Mouse (Mus musculus) CD8-positive naive resting alpha-beta T cell, adult 2 months (primary cell): ENCODE measurements around the gene Rasa3.
A peak's percentile ranks its signal among the peaks of the same experiment; 100 is the strongest.

Experiments used
- DNase-seq, 2 experiments: peaks; one replicate each; pipeline ENCODE4 v3.0.0; 2022; ENCODE audit warnings: low read depth in 2 of 2, low spot score in 2 of 2

Rasa3 gene

DNA sequence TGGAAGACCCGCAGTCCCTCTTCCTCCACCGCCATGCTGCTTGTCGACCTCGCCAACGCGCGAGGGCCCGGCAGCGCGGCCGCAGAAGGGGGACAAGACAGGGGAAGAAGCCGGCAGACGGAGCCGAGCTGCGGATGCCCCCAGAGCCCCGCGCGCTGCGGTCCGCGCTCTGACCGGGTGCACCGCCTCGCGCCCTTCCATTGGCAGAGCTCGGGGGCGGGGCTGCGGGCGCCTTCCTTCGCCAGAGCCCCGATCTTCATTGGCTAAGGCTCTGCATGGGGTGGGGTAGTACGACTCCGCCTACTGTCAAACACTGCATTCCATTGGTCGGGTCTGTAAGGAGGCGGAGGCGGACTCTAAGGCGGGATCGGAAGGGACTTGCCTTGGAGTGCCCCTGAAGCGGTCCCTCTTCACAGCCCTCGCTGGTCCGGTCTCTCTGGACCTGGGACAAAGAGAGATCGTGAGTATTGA is at the start of gene Rasa3:
Gene Rasa3 (minus strand): TSS at position 191 of the 471 bp plus-strand sequence.
- DNase-seq, result peak; percentile 91 to 93

DNA sequence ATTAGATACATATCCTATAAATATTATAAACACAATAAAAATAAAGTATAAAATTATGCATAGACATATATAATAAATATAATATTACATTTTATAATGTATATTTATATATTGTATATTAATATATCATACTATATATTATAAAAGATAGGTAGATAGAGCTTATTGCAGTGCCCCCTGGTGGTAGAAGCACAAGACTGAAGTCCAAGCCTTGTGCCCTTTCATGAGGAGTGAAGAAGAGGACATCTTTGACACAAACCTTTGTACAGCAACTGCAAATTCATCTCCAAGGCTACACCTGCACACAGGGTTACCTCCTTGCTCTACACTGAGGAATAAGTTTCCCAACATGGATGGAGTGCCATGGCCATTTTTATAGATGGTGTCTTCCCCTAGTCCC is 48.3 kb upstream of the Rasa3 start:
- DNase-seq, result peak; percentile 47 to 60

DNA sequence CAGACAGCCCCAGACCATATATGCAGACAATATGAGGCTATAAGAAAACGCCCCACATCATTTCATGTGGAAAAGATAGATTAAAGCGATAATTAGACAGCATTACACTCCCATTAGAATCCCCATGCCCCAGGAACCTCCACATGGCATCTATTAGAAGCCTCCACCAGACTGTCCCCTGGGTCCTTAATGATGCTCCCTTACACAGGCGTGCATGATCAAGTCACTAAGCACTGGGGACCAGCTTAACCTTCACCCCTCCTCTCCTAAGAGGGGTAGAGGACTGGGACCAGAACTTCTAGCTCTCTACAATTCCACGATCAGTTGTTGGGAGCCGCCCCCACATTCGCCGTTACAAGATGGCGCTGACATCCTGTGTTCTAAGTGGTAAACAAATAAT is 41.6 kb upstream of the Rasa3 start:
- no peak for DNase-seq

DNA sequence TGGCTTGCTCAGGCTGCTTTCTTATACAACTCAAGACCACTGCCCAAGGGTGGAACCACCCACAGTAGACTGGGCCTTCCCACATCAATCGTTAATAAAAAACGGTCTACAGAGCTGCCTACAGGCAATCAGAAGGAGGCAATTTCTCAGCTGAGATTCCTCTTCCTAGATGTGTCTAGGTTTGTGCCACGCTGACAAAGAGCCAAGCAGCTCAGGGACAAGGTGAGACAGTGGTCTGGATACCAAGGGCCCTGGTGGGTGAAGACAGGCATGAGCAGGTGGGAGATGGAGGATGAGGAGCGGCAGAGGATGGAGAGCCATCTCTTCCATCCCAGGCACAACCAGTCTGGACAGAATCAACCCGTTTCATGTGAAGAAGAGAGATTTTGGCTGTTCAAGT is 31.1 kb upstream of the Rasa3 start:
- no peak for DNase-seq

- no peak for DNase-seq
Measured at GRCm38 (mm10) chr8:13706918-13707317, 29.5 kb upstream of the Rasa3 start.

DNA sequence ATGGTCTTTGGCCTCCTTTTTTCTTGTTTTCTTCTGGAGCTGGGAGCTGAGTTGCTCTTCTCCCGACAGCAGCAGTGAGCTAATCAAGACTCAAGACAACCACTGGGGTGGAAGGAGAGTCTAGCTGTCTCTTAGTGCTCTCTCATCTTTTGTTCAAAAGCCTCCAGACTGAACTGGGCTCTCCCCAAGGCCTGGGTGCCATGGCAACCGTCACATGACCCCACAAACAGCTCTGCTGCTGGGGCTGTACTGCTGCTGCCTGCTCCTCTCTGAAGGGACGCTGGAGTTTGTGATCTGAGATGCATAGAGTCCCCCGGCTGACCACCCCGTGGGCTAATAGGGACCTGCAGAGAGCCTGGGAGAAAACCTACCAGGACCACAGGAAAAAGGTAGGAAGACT is 28.3 kb upstream of the Rasa3 start, which contains the start of gene Cfap97d2:
Gene Cfap97d2 (plus strand): TSS at position 222 of the 400 bp plus-strand sequence.
- DNase-seq, result peak; percentile 54 to 69

DNA sequence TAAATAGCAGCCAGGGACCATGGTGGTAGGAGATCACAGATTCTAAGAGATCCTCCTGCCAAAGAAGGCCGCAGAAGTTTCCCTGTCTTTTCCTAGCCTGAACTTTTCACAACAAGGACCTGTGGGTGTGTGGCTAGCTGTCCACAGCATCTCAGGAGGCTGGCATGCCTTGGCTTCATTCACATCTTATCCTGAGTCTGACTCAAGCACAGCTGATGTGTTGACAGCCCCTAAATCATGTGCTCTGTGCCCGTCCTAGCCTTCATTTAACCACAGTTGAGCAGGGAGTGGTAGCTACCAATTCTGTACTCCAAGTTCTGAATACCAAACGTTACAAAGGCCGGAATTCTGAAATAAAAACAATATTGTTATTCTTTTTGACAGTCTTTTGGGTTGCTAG is 26.9 kb upstream of the Rasa3 start:
- DNase-seq, result no peak

GRCm38 (mm10) chr8:13703756-13704155 is 26.4 kb upstream of the Rasa3 start:
- DNase-seq, result no peak

DNA sequence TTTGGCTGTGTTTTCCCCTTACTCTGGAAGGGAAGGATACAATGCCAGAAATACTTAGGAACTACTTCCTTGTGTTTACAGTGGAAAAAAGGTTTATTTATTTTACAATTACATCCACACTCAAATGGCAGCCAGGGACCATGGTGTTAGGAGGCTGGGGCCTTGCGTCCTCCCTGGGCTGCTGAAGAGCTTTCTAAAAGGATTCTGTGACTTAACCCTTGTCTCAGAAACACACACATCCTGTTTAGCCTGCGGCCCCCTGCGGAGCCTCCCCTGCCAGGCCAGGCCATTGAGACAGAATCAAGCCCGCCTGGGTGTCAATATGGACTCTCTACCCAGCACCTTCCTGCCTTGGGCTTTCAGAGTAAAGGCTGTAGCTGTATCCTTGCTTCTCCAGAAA is 25.4 kb upstream of the Rasa3 start:
- no peak for DNase-seq

DNA sequence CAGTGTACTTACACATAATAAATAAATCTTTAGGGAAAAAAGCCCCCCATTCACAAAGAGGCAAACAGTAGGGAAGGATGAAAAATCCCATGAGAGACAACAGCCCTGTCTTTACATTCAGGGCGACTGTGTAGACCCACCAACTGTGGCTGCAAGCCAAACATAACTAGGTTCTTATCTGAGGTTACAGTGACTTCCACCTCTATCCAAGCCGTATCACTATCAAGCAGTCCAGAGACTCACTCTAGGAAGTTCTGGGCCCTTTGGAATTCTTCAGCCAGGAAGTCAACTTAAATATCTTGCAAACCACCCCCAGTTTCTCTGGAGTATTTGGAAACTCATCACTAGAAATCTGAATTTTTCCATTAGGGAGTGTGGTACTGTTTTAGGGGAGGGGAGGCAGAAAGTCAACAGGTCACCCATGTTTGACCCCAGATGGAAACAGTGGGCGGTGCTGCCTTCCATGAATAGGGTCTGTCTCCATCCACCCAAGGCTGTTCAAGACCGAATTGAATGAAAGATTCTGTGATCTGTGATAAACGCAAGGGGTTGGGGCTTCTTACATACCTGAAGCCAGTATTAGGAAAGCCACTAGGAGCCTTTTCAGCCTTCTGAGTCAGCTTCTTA is 22.0 kb upstream of the Rasa3 start:
- no peak for DNase-seq

DNA sequence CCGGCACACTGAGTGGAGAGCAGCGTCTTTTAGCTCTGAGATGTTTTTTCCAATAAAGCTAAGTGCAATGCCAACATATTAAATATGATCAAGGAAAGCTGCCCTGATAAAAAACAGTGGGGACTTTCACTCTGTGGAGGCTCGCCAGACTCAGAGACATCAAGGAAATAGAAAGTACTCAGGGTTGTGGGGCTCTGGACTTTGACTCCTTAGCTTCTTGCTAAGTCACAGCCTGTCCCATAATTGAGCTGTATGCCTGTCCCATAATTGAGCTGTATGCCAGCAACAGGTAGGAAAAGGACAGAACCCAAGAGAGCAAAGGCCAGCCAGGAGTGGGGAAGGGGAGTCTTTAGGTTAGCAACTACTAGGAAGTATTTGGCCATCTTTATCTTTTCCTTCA is 20.9 kb upstream of the Rasa3 start:
- DNase-seq, result no peak

DNA sequence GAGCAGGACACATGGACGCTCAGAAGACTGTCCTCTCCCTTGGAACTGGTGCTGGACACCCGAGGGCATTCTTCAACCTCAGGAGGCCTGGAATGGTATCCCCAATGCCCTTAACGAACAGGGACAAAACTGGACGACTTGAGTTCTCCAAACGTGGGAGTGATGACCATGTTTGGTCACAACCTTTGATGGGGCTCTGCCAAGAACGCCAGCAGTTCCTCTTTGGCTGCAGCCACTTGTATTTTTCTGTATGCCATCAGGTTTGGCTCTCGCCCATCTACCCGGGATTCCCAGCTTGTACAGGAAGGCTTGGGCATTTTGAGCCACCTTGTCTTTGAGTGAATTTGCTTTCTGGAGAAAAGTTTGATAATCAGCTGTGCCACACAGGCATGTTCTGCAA is 20.3 kb upstream of the Rasa3 start:
- DNase-seq, result no peak

- DNase-seq, result no peak
Measured at GRCm38 (mm10) chr8:13697196-13697595, 19.8 kb upstream of the Rasa3 start.

GRCm38 (mm10) chr8:13696157-13696556 is 18.8 kb upstream of the Rasa3 start:
- no peak for DNase-seq

GRCm38 (mm10) chr8:13695203-13695867 is 17.9 kb upstream of the Rasa3 start:
- DNase-seq, result no peak

DNA sequence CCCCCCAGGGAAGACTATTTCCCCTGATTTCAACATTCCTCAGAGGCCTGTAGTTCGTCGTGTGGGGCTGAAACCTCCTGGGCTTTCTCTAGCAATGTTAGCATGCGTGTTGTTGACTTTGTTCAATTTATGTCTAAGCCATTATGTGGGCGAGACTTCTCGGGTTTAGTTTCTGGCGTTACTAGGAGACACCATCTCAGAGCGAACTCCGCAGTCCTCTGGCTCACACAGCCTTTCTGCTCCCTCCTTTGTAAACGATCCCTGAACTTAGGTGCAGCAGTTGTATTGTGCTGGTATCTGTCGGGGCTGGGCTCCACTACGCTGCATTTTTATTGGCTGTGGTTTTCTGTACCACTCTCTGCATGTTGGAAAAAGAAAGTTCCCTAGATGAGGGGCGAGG is 17.3 kb upstream of the Rasa3 start:
- no peak for DNase-seq

DNA sequence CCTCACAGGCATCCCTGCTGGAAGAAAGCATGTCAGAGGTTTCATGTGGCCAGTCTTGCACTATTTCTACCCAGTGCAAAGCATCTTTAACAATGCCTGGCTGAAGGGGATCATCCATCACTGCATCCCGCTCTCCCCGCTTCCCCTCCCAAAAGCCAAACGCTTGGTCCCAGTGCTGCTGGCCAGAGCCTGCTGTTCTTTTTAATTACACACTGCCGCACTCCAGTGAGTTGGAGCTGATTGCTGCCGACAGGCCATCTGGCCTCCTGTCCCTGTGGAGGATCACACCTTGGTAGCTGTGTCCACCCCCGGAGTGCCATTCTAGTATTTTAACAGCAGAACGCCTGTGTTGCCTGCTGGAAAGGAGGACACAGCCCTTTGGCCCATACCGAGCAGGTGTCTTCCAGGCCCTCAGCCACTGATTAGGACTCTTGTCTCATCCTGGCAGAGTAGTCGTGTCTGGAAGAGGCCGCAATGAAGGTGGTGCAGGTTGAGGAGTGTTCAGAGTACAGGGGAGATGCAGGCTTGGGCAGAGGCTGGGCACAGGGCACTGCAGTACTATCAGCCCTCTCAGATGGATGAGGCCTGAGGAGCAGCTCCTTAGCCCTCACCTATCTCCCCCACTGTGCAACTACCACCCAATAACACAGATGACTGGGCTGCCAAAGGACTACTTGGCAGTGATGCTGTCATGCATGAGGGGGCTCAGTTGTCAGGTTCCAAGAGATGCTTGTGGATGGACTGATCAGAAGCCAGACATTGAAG is 15.1 kb upstream of the Rasa3 start:
- DNase-seq, result no peak

GRCm38 (mm10) chr8:13689331-13689730 is 11.9 kb upstream of the Rasa3 start:
- no peak for DNase-seq

GRCm38 (mm10) chr8:13688461-13688860 is 11.1 kb upstream of the Rasa3 start:
- no peak for DNase-seq

GRCm38 (mm10) chr8:13687941-13688340 is 10.5 kb upstream of the Rasa3 start:
- peak; percentile 26 to 57 for DNase-seq

DNA sequence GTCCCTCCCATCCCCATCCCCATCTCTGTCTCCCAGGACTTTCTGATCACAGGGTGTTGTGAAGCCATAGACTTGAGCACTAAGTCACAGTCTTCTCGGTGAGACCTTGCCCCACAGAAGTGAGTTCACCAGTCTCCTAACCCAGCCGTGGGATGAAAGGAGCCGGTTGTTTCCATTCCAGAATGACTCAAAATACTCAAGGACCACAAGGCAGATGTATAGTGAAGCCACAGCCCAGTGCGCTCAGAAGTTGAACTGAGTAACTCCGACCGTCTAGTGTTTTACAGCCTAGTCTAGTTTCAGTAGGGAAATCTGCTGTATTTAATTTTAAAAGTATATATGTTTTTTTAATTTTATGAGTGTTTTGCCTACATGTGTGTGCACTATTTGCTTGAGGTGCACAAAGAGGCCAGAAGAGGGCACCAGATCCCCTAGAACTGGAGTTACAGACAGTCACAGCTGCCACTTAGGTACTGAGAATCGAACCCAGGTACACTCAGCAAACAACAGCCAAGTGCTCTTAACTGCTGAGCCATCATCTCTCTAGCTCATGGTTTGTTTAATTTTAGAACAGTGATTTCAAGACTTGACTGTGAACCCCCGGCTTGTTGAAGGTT is 9.8 kb upstream of the Rasa3 start:
- no peak for DNase-seq

GRCm38 (mm10) chr8:13686426-13686825 is 9.0 kb upstream of the Rasa3 start:
- DNase-seq, result peak; percentile 87 to 88
